Mouse (Mus musculus) liver (tissue): ENCODE measurements around the gene Slc9a8.

ENCODE experiments used
- DNase-seq: peaks from one replicate; pipeline ENCODE4 v3.0.0-alpha.2; 2020; ENCODE audit warnings: mixed read lengths

Gene Slc9a8

GRCm38 (mm10) chr2:167514641-167515040 lies 93.1 kb downstream of the Slc9a8 start:
- no peak for DNase-seq

- no peak for DNase-seq
Measured at GRCm38 (mm10) chr2:167515688-167516087, 94.2 kb downstream of the Slc9a8 start.

- no peak for DNase-seq
Measured at GRCm38 (mm10) chr2:167519606-167520252, 98.2 kb downstream of the Slc9a8 start.
